Mouse (Mus musculus) C2C12 (cell line): Measurements from ENCODE around the gene Dennd5a.

ENCODE experiments used
- CTCF ChIP-seq: IDR thresholded peaks from one replicate; pipeline ENCODE4 v1.5.1; 2011; ENCODE audit not compliant: control insufficient read depth, insufficient read depth, insufficient read length
- MAX ChIP-seq: IDR thresholded peaks from one replicate; pipeline ENCODE4 v1.6.1; 2011; ENCODE audit warnings: mild to moderate bottlenecking, control low read depth
- MYOD1 ChIP-seq: IDR thresholded peaks from one replicate; pipeline ENCODE4 v1.6.1; 2011; ENCODE audit warnings: low read depth; ENCODE audit not compliant: control insufficient read depth, insufficient read length

DNA sequence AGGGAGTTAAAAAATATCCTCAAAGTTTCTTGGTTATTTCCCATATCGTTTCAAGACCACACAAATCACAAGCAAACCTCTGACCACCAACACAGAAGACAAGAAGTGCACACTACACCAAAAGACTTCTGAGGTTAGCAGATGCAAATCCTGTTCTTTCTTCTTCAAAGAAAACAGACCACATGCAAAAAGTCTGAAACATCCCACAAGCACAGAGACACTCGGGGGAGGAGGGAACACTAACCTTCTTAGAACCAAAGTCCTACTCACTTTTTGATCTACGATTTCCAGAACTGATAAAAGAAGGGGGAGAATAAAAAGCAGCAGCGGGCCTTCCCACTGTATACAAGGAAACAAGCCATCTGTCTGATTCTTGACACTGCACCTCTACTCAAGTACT lies 9.0 kb downstream of the Dennd5a start:
- no peak for TF ChIP-seq CTCF
- no peak for TF ChIP-seq MAX
- TF ChIP-seq MYOD1 = no peak
